Mouse (Mus musculus) small intestine, adult 2 months (tissue): ENCODE results near the gene 2610001J05Rik. TPM values are rescaled to one million over a fixed set of nuclear protein-coding genes. Genes with fewer than 3 reads are reported as not detected.

Experiments
- H3K27ac ChIP-seq: fragments of 200-500 bp; 2 replicates; pipeline ENCODE4 v1.5.1; 2012; ENCODE audit warnings: low read depth, low read length, control low read depth, inconsistent platforms; ENCODE audit not compliant: insufficient read depth
- H3K27me3 ChIP-seq: fragments of 200-500 bp; 2 replicates; pipeline ENCODE4 v1.6.1; 2012; ENCODE audit warnings: mild to moderate bottlenecking, moderate library complexity, low read length, inconsistent platforms; ENCODE audit not compliant: control insufficient read depth, insufficient read depth
- H3K36me3 ChIP-seq: fragments of 200-500 bp; 2 replicates; pipeline ENCODE4 v1.6.1; 2012; ENCODE audit warnings: mild to moderate bottlenecking, low read length, control low read depth, inconsistent platforms; ENCODE audit not compliant: control insufficient read depth, insufficient read depth
- H3K4me1 ChIP-seq: fragments of 200-500 bp; 2 replicates; pipeline ENCODE4 v1.6.1; 2012; ENCODE audit warnings: low read length, inconsistent platforms, mixed read lengths; ENCODE audit not compliant: control insufficient read depth, insufficient read depth, insufficient read length
- H3K4me3 ChIP-seq: fragments of 200-500 bp; 2 replicates; pipeline ENCODE4 v1.5.1; 2012; ENCODE audit warnings: low read depth, mild to moderate bottlenecking, control low read depth, inconsistent platforms, low read length, moderate library complexity
- CTCF ChIP-seq: fragments of 200-500 bp; IDR thresholded peaks from 2 replicates; pipeline ENCODE4 v1.5.1; 2012; ENCODE audit warnings: low read depth, mild to moderate bottlenecking, control low read depth, inconsistent platforms, low read length, moderate library complexity, mixed read lengths; ENCODE audit not compliant: insufficient replicate concordance, insufficient read length; ENCODE audit errors: extremely low read depth
- POLR2A ChIP-seq: fragments of 200-500 bp; IDR thresholded peaks from 2 replicates; pipeline ENCODE4 v1.6.1; 2012; ENCODE audit warnings: low read depth, mild to moderate bottlenecking, control low read depth, inconsistent platforms, low read length, moderate library complexity
- WGBS: fragments of 180-500 bp; shearing (Covaris S2); methylation state at CpG from one replicate; pipeline ENCODE4 v1.1.7; 2018; 5-methylcytosine and 5-hydroxymethylcytosine counted together
- polyA plus RNA-seq: library from polyadenylated mRNA; depleted of rRNA; stranded (reverse); fragments of >200 nt; gene quantifications from 2 replicates; pipeline ENCODE4 v1.2.3, GENCODE M21; 2012

2610001J05Rik gene
- polyA plus RNA-seq, 1 experiment, result 5.3 TPM

- no peak within 1 kb of the TSS for H3K27ac ChIP-seq
- 35% methylated on average over 18 of the region's 18 CpGs for WGBS
- no peaks in the 10 kb centered on the region for H3K36me3 ChIP-seq
- H3K4me3 ChIP-seq, result peak within 1 kb of the TSS; percentile 59
- no peaks in the 10 kb centered on the region; the same call in 1 of the 2 replicates for H3K4me1 ChIP-seq
- H3K27me3 ChIP-seq, result peaks cover 4% of the 10 kb centered on the region
- TF ChIP-seq CTCF, result no peak
- no peak for TF ChIP-seq POLR2A
Observed at GRCm38 (mm10) chr6:13839345-13840054, 31.8 kb downstream of the 2610001J05Rik start, which contains the start of gene Gpr85. Gpr85 (minus strand) TSS chr6:13839942.

- TF ChIP-seq CTCF (no peak), POLR2A (no peak)
- Histone ChIP-seq H3K36me3 (no peaks in the 10 kb centered on the region), H3K4me3 (peak overlapping the region; percentile 59), H3K27me3 (peaks cover 4% of the 10 kb centered on the region), H3K4me1 (no peaks in the 10 kb centered on the region; the same call in 1 of the 2 replicates), H3K27ac (no peak overlapping the region)
- 1% methylated on average over 41 of the region's 41 CpGs for WGBS
Observed at GRCm38 (mm10) chr6:13838677-13839344, 32.5 kb downstream of the 2610001J05Rik start.

- Histone ChIP-seq H3K4me3 (peak overlapping the region; percentile 59), H3K36me3 (no peaks in the 10 kb centered on the region), H3K4me1 (no peaks in the 10 kb centered on the region; the same call in 1 of the 2 replicates), H3K27me3 (peaks cover 4% of the 10 kb centered on the region), H3K27ac (no peak overlapping the region)
- 3% methylated on average over 19 of the region's 19 CpGs for WGBS
- TF ChIP-seq POLR2A (no peak), CTCF (no peak)
Observed at GRCm38 (mm10) chr6:13837916-13838676, 33.2 kb downstream of the 2610001J05Rik start.

- Histone ChIP-seq H3K4me1 (no peaks in the 10 kb centered on the region; the same call in 1 of the 2 replicates), H3K36me3 (no peaks in the 10 kb centered on the region), H3K27ac (no peak overlapping the region), H3K27me3 (peaks cover 4% of the 10 kb centered on the region), H3K4me3 (no peak overlapping the region)
- TF ChIP-seq CTCF (no peak), POLR2A (no peak)
- 63% methylated on average over 3 of the region's 3 CpGs for WGBS
Observed at GRCm38 (mm10) chr6:13836967-13837570, 34.2 kb downstream of the 2610001J05Rik start.

GRCm38 (mm10) chr6:13835720-13836665 lies 35.3 kb downstream of the 2610001J05Rik start:
- TF ChIP-seq CTCF (no peak), POLR2A (no peak)
- H3K36me3 ChIP-seq, result no peaks in the 10 kb centered on the region
- no peak overlapping the region for H3K4me3 ChIP-seq
- WGBS, result 73% methylated on average over 17 of the region's 17 CpGs
- no peaks in the 10 kb centered on the region; the same call in 1 of the 2 replicates for H3K4me1 ChIP-seq
- no peak overlapping the region for H3K27ac ChIP-seq
- H3K27me3 ChIP-seq, result peaks cover 4% of the 10 kb centered on the region

- H3K4me1 ChIP-seq, result no peaks in the 10 kb centered on the region
- H3K36me3 ChIP-seq, result no peaks in the 10 kb centered on the region
- H3K27me3 ChIP-seq, result no peaks in the 10 kb centered on the region
- 78% methylated on average over 2 of the region's 2 CpGs for WGBS
- H3K27ac ChIP-seq, result no peak overlapping the region
- no peak for TF ChIP-seq CTCF
- no peak for TF ChIP-seq POLR2A
- no peak overlapping the region for H3K4me3 ChIP-seq
Observed at GRCm38 (mm10) chr6:13832770-13833169, 38.5 kb downstream of the 2610001J05Rik start.
